Mouse (Mus musculus): ENCODE measurements at regions not wholly inside any gene's neighbourhood (a gene's known extent, or its start where the extent isn't known, plus 50 kb on each side); places are given as distances from the start of the nearest gene placed in this dataset.

- no peak for TF ChIP-seq CTCF (IDR thresholded peaks at IDR 0.05; ENCODE audit: low read depth)
- Histone ChIP-seq H3K9me3 (ENCODE audit: low read length) (no peaks in the 10 kb centered on the region), H3K4me3 (ENCODE audit: low read depth, low read length) (no peak overlapping the region), H3K4me1 (ENCODE audit: insufficient read depth) (peaks cover 13% of the 10 kb centered on the region), H3K27ac (ENCODE audit: low read depth, low read length) (no peak overlapping the region), H3K36me3 (ENCODE audit: insufficient read depth) (no peaks in the 10 kb centered on the region), H3K27me3 (ENCODE audit: insufficient read depth, low read length) (no peaks in the 10 kb centered on the region), H3K9ac (no peak overlapping the region), H3K4me2 (ENCODE audit: low read depth) (no peak overlapping the region)
- no peak for ATAC-seq
- 82% methylated on average over 3 of the region's 3 CpGs for WGBS
- DNase-seq, result no peak
These were observed 136.3 kb upstream of the Med13l start for GRCm38 (mm10) chr5:118424177-118424576.

GRCm38 (mm10) chr5:118424764-118425568 is 135.5 kb upstream of the Med13l start:
- Histone ChIP-seq H3K4me1 (ENCODE audit: insufficient read depth) (peaks cover 13% of the 10 kb centered on the region), H3K4me2 (ENCODE audit: low read depth) (no peak overlapping the region), H3K27ac (ENCODE audit: low read depth, low read length) (no peak overlapping the region; the same call in 1 of the 2 replicates), H3K4me3 (ENCODE audit: low read depth, low read length) (no peak overlapping the region), H3K36me3 (ENCODE audit: insufficient read depth) (no peaks in the 10 kb centered on the region), H3K9ac (no peak overlapping the region), H3K27me3 (ENCODE audit: insufficient read depth, low read length) (no peaks in the 10 kb centered on the region), H3K9me3 (ENCODE audit: low read length) (no peaks in the 10 kb centered on the region)
- ATAC-seq, result no peak
- peak; percentile 57 for DNase-seq
- no peak for TF ChIP-seq CTCF (IDR thresholded peaks at IDR 0.05; ENCODE audit: low read depth)
- WGBS, result 27% methylated on average over 9 of the region's 9 CpGs

GRCm38 (mm10) chr5:118426673-118427072 is 133.8 kb upstream of the Med13l start:
- 64% methylated on average over 5 of the region's 5 CpGs for WGBS
- Histone ChIP-seq H3K9ac (no peak overlapping the region), H3K36me3 (ENCODE audit: insufficient read depth) (no peaks in the 10 kb centered on the region), H3K9me3 (ENCODE audit: low read length) (no peaks in the 10 kb centered on the region), H3K27me3 (ENCODE audit: insufficient read depth, low read length) (no peaks in the 10 kb centered on the region), H3K4me3 (ENCODE audit: low read depth, low read length) (no peak overlapping the region), H3K4me1 (ENCODE audit: insufficient read depth) (peaks cover 11% of the 10 kb centered on the region), H3K4me2 (ENCODE audit: low read depth) (no peak overlapping the region), H3K27ac (ENCODE audit: low read depth, low read length) (no peak overlapping the region)
- DNase-seq, result no peak
- no peak for TF ChIP-seq CTCF (IDR thresholded peaks at IDR 0.05; ENCODE audit: low read depth)
- no peak for ATAC-seq

DNA sequence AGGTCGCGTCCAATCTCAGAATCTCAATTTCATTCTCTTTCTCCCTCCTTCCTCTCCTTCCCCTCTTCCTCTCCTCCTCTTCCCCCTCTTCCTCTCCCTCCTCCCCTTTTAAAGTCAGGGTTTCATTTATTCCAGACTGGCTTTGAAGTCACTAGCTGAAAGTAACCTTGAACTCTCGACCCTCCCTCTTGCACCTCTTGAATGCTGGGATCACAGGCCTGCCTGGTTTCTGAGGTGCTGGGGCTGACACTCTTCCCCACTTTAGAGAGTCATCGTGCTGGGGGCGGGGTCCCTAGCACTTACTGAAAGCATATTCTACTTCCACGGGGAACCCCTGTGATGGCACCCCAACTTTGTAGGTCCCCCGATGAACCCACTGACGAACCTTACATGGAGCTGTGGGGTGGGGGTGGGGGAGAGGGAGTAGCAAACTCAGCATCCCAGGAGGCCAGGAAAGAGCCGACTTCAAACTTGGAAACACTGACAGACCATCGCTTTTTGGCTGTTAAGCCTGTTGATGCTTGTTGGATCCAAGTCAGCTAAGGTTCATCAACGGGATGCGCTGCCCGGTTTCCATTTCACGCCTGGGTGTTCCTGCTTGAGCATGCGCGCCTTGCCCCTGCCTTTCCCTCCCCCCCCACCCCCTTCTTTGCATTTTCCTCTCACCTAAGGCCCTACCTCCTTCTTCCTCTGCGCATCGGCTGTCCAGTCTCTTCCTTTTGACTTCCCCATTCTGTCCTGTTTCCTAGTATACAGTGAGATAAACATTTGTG is 132.0 kb upstream of the Med13l start:
- Histone ChIP-seq H3K27me3 (ENCODE audit: insufficient read depth, low read length) (no peaks in the 10 kb centered on the region), H3K27ac (ENCODE audit: low read depth, low read length) (no peak overlapping the region), H3K9me3 (ENCODE audit: low read length) (no peaks in the 10 kb centered on the region), H3K36me3 (ENCODE audit: insufficient read depth) (no peaks in the 10 kb centered on the region), H3K9ac (no peak overlapping the region), H3K4me2 (ENCODE audit: low read depth) (no peak overlapping the region), H3K4me3 (ENCODE audit: low read depth, low read length) (no peak overlapping the region), H3K4me1 (ENCODE audit: insufficient read depth) (no peaks in the 10 kb centered on the region)
- ATAC-seq (no peak), DNase-seq (no peak)
- TF ChIP-seq CTCF (IDR thresholded peaks at IDR 0.05; ENCODE audit: low read depth), result no peak
- 83% methylated on average over 18 of the region's 18 CpGs for WGBS

GRCm38 (mm10) chr5:118433599-118433998 is 126.9 kb upstream of the Med13l start:
- Histone ChIP-seq H3K4me3 (ENCODE audit: low read depth, low read length) (no peak overlapping the region), H3K9me3 (ENCODE audit: low read length) (no peaks in the 10 kb centered on the region), H3K9ac (no peak overlapping the region), H3K36me3 (ENCODE audit: insufficient read depth) (no peaks in the 10 kb centered on the region), H3K27ac (ENCODE audit: low read depth, low read length) (no peak overlapping the region), H3K27me3 (ENCODE audit: insufficient read depth, low read length) (no peaks in the 10 kb centered on the region), H3K4me2 (ENCODE audit: low read depth) (no peak overlapping the region), H3K4me1 (ENCODE audit: insufficient read depth) (no peaks in the 10 kb centered on the region)
- no peak for TF ChIP-seq CTCF (IDR thresholded peaks at IDR 0.05; ENCODE audit: low read depth)
- 77% methylated on average over 4 of the region's 4 CpGs for WGBS
- ATAC-seq (no peak), DNase-seq (no peak)

GRCm38 (mm10) chr5:118434718-118435555 is 125.5 kb upstream of the Med13l start:
- Histone ChIP-seq H3K4me3 (ENCODE audit: low read depth, low read length) (no peak overlapping the region), H3K4me1 (ENCODE audit: insufficient read depth) (no peaks in the 10 kb centered on the region), H3K9ac (no peak overlapping the region), H3K27ac (ENCODE audit: low read depth, low read length) (no peak overlapping the region), H3K9me3 (ENCODE audit: low read length) (no peaks in the 10 kb centered on the region), H3K4me2 (ENCODE audit: low read depth) (no peak overlapping the region), H3K27me3 (ENCODE audit: insufficient read depth, low read length) (no peaks in the 10 kb centered on the region), H3K36me3 (ENCODE audit: insufficient read depth) (no peaks in the 10 kb centered on the region)
- ATAC-seq (no peak), DNase-seq (no peak)
- no peak for TF ChIP-seq CTCF (IDR thresholded peaks at IDR 0.05; ENCODE audit: low read depth)
- WGBS, result 19% methylated on average over 20 of the region's 20 CpGs

Data from forebrain, postnatal 0 days (tissue).